Mouse (Mus musculus): Measurements from ENCODE around the gene 1700037H04Rik.
"Not testable (repeated sequence)": the region's sequence is repeated elsewhere in the genome, so short reads cannot be mapped to it uniquely, and the experiment has no call there.

Gene 1700037H04Rik

GRCm38 (mm10) chr2:131128211-131128610, 31.7 kb downstream of the 1700037H04Rik start:
- no peak for DNase-seq (ENCODE audit: low spot score in 2 of 2)

DNA sequence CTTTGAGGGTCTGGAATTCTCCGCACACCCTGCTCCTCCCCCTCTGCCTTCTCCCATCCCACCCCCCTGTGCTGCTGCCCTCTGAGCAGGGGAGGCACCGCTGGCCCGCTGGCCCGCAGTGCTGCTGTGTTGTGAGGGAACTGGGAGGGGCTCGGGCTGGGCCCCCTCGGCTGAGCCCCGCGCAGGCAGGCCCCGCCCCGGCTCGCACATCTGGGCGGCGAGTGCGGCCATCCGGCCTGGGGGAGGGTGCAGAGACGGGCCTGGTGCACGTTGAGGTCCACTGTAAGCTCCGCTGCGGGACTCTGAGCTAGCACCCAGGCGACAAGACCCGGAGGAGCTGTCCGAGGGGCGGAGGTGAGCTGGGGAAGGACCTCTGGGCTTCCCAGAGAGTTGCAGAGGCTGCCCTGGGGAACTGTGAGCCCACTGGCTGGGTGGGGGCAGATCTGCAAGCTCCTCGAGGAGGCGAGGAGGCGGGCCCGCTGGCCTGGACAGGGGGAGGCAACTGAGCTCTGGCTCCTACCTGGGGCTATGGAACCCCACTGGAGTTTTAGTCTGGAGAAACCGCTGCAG, 32.6 kb downstream of the 1700037H04Rik start, which contains the start of gene Hspa12b:
TSS of gene Hspa12b (plus strand) at position 120 of the 570 bp plus-strand sequence.
- no peak for DNase-seq (ENCODE audit: low spot score in 2 of 2)

- no peak for DNase-seq (ENCODE audit: low spot score in 2 of 2)
Observed at GRCm38 (mm10) chr2:131125964-131126815, 33.7 kb downstream of the 1700037H04Rik start.

GRCm38 (mm10) chr2:131125157-131125963, 34.5 kb downstream of the 1700037H04Rik start:
- no peak for DNase-seq (ENCODE audit: low spot score in 2 of 2)

DNA sequence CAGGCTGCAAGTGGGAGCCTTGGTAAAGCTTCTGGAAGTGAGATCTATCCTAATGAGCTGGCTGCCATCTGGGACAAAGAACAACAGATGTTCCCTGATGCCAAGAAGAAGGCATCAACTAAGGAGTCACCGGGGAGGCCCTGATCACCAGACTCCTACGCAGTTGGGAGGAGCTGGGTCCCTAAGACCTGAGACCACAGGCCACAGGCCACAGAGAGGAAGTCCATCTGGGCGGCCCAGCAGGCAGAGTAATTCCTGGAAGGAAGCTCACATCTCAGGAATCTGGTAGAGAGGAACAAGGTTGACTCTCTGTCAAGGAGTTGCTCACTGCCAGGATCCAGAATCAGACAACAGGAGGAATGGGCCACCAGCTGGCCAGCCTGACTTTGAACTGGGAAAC, 35.7 kb downstream of the 1700037H04Rik start:
- DNase-seq (ENCODE audit: low spot score in 2 of 2), result no peak

DNA sequence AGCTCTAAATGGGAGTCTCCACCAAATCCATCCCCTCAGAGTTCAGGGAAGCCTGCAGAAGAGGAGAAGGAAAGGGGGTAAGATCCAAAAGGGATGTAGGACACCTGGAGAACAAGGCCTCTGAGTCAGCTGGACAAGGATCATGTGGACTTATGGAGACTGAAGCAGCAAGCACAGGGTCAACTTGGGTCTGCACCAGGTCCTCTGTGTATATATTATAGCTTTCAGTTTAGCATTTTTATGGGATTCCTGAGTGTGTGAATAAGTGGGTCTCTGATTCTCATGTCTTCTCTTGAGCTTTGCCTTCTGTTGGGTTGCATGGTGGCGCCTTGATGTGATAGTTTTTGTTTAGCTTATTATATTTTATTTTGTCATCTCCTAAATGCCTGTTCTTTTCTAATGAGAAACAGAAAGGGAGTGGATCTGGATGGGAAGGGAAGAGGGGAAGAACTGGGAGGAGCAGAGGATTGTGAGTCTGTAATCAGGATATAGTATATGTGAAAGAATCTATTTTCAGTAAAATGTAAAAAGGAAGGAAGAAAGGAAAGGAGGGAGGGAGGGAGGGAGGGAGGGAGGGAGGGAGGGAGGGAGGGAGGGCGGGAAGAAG, 40.8 kb downstream of the 1700037H04Rik start:
- no peak for DNase-seq (ENCODE audit: low spot score in 2 of 2)

GRCm38 (mm10) chr2:131105989-131106388, 53.9 kb downstream of the 1700037H04Rik start:
- DNase-seq (ENCODE audit: low spot score in 2 of 2), result no peak

GRCm38 (mm10) chr2:131105061-131105460, 54.8 kb downstream of the 1700037H04Rik start:
- not testable (repeated sequence) for DNase-seq (ENCODE audit: low spot score in 2 of 2)

- DNase-seq (ENCODE audit: low spot score in 2 of 2), result no peak
Observed at GRCm38 (mm10) chr2:131104021-131104420, 55.9 kb downstream of the 1700037H04Rik start.

GRCm38 (mm10) chr2:131101530-131101929, 58.4 kb downstream of the 1700037H04Rik start:
- DNase-seq (ENCODE audit: low spot score in 2 of 2), result no peak

- no peak for DNase-seq (ENCODE audit: low spot score in 2 of 2)
Observed at GRCm38 (mm10) chr2:131097087-131097486, 62.8 kb downstream of the 1700037H04Rik start.

All from frontal cortex, postnatal 10 days (tissue).